Mouse (Mus musculus) T-helper 1 cell (primary cell): Measurements from ENCODE around the gene Slc43a2.
"Not testable (repeated sequence)": the region's sequence is repeated elsewhere in the genome, so short reads cannot be mapped to it uniquely, and the experiment has no call there.

ENCODE experiments used
- in situ Hi-C: fragments of 300-600 bp; cut with MboI, MseI; formaldehyde crosslinking; loops from one replicate; pipeline ENCODE4 v1.15.1; 2025; ENCODE audit warnings: high pct_unique_total_duplicates

The Slc43a2 gene

DNA sequence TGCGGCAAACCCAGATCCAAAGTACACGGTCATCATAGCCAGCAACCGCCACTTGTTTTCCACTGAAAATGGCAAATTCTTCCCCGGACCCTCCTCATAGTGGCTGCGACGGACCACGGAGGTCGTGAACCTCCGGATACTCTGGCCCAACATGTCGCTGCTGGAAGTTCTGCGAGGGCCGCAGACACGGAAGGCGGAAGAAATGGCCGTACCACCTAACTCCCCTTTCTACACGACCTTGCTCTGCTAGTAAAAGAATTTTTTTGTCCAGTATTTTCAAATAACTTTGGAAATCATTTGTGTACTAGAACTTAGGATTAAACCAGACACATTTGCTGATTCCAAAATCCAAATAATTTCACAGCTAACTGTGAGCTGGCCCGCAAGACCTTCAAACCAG lies 68.3 kb downstream of the Slc43a2 start:
- in situ Hi-C loops = not testable (repeated sequence)

DNA sequence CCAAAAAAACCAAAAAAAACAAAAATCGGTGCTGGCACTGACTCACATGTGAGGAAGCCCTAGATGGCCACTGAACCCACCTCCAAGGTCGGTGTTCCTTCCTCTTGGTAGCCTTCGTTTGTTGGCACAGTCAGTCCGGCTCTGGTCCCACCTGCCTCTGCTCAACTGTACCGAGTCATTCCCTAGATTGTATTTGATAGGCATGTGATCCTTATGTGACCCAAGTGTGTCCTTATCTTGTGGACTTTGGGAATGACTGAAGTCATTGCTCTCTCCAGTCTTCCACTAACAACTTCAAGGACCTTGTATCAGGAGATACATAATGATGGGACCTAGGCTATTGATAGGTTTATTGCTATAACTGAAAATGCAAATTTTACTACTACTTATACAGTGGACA lies 73.3 kb downstream of the Slc43a2 start:
- in situ Hi-C loops = no loop called here

GRCm38 (mm10) chr11:75605318-75605717 lies 73.8 kb downstream of the Slc43a2 start:
- in situ Hi-C loops = no loop called here

DNA sequence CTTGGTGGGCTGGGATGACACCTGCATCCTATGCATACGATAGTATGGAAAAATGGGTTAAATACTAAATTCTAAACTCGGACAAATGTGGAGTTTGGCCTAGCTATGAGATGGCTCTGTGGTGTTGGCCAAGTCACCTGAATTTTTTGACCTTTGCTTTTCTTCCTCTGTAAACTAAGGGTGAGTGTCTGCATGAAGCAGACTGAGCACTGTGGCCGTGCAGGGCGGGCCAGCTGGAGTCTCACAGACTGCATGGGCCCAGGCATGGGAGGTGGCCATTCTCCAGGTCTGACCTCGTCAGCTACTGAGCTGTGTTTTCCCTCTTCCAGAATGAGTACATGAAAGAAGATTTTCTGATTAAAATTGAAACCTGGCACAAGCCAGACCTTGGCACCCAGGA lies 77.3 kb downstream of the Slc43a2 start:
- in situ Hi-C loops = no loop called here

- in situ Hi-C loops = no loop called here
Measured at GRCm38 (mm10) chr11:75610021-75610420, 78.5 kb downstream of the Slc43a2 start.

DNA sequence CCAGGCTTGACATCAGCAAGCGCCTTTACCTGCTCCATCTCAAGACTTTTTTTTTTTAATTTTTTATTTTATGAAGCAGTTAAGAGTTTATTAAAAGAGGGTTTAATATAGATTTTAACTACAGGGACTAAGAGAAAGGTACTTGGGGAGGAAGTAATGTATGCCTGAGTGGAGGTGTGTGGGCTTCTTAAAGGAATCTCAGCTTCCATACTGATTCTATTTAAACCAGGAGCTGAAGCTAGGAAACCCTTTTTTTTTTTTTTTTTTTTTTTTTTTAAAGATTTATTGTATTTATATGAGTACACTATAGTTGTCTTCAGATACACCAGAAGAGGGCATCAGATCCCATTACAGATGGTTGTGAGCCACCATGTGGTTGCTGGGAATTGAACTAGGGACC lies 83.3 kb downstream of the Slc43a2 start:
- in situ Hi-C loops = no loop called here

DNA sequence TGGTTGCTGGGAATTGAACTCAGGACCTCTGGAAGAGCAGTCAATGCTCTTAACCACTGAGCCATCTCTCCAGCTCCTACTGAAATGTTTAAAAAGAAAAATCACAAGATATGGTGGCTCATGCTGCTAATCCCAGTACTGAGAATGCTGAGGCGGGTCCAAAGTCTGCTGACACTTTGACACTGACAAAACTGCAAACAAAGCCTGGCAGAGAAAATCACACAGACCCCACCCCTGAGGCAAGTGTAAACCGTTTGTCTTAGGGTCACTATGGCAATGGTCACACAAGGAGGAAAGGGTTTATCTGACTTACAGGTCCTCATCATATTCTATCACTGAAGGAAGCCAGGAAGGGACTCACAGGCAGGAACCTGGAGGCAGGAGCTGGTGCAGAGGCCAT lies 84.1 kb downstream of the Slc43a2 start:
- in situ Hi-C loops = no loop called here

DNA sequence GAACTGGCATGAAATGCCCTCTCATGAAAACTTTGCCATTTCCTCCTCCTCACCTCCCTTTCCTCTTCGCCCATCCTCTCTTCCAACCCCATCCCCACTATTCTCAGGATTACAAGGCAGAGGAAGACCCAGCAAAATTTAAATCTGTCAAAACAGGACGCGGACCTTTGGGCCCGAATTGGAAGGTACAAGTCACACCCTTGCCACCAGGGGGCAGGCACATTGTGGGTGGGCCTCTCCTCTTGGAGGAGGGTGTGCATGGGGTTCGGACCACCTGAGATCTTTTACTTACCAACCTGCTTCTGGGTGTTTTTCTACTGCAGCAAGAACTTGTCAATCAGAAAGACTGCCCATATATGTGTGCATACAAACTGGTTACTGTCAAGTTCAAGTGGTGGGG lies 87.6 kb downstream of the Slc43a2 start:
- in situ Hi-C loops = no loop called here

DNA sequence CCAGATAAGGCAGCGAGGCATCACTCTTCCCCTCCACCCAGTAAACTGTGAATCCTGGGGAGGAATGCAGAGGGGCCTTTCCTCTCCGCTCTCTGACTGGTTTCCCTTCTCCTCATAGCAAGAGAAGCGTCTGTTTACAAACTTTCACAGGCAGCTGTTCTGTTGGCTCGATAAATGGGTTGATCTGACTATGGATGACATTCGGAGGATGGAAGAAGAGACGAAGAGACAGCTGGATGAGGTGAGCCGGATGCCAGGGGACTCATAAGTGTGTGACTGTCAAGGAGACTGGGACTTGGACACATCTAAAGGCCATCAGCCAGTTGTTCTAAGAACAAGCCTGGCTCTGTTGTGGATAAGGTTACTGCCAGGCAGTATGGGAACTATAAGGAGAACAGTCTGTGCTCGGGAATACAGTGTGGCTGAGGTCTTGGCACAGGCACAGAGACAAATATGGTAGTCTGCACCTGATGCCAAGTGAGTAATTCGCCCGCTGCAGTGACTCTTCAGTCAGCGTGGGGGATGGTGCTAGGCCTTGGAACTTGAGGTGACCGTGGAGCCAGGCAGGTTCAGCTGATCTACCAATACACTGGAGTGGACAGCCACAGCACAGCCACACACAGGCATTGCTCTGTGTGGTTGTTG lies 88.8 kb downstream of the Slc43a2 start:
- in situ Hi-C loops = no loop called here

- in situ Hi-C loops = no loop called here
Measured at GRCm38 (mm10) chr11:75621426-75621825, 89.9 kb downstream of the Slc43a2 start.

DNA sequence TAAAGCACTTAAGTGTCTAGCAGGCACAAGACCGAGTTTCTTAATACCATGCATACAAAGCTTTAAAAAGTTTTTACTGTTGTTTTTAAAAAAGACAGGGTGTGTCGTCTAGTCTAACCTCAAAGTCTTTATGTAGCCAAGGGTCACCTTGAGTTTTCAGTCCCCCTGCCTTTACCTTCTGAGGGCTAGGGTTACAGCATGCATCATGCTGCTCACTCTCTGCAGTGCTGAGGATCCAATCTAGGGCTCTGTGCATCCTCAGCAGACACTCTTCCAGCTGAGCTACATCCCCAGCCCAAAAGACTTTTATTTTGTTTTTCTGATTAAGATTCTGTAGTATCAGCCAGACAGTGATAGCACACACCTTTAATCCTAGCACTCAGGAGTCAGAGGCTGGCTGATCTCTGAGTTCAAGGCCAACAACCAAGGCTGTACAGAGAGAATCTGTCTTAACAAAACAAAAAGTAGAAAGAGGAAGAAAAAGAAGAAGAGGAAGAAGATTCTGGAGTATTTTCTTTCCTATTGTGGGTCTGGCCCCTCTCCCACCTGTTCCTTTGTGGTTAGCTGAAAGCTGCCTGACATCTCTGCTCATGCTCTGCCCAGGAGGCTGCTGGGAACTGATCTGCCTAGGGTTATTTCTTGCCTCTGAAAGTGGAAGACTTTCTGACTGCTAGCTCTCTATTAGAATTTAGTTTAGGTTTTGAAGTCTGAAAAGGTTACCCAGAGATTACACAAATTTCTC lies 91.3 kb downstream of the Slc43a2 start:
- in situ Hi-C loops = no loop called here

DNA sequence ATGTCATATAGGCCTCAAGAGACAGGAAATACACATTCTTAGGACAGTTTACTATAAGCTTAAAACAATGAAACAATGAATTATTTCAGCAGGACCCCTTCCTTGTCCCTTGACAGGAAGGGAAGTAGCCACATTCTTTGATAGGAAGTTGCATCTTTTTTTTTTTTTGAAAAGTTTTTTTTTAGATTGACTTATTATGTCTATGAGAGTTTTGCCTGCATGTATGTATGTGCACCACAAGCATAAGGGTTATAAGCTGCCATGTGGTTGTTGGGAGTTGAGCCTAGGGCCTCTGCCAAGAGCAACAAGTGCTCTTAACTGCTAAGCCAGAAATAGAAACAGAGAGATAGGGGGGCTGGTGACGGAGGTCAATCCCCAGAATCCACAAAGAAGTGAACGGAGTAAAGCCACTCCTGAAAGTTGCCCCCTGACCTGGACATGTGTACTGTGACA lies 92.6 kb downstream of the Slc43a2 start:
- in situ Hi-C loops = no loop called here

- in situ Hi-C loops = no loop called here
Measured at GRCm38 (mm10) chr11:75625820-75626219, 94.3 kb downstream of the Slc43a2 start.
